Mouse (Mus musculus) central nervous system, embryonic 18 days (tissue): ENCODE results near the gene Eda. TPM values are rescaled to one million over a fixed set of nuclear protein-coding genes. Genes with fewer than 3 reads are reported as not detected.

ENCODE experiments used
- polyA plus RNA-seq: library from polyadenylated mRNA; depleted of rRNA; stranded (reverse); fragments of >200 nt; gene quantifications from 2 replicates; pipeline ENCODE4 v1.2.3, GENCODE M21; 2012; rRNA removed

Gene Eda
- 4.7 TPM in 2 replicates for polyA plus RNA-seq

DNA sequence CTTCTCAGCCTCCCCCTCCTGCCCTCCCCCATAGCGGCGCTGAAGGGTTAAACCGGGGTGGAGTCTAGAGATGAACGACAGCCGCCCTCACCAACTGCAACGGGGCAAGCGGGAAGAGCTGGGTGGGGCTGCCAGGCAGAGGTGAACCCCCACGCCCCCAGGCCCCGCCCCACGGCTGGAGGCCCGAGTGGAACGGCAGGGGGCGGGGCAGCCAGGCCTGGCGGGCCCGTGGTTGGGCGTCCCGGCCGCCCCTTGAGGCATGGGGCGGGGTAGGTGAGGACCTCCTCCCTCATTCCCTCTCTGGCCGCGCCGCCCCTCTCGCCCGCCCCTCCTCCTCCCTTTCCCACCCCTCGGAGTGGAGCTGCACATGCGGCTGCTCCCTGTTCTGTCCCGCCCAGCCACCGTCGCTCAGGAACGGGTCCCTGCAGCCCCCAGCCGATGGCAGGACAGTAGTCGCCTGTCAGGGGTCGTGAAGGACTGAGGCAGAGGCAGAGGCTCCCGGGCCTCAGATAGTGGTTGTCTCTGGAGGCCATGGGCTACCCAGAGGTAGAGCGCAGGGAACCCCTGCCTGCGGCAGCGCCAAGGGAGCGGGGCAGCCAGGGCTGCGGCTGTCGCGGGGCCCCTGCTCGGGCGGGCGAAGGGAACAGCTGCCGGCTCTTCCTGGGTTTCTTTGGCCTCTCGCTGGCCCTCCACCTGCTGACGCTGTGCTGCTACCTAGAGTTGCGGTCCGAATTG, at the start of gene Eda:
TSS of gene Eda (plus strand) at position 357 of the 735 bp plus-strand sequence.

GRCm38 (mm10) chrX:100428693-100429092, 453.3 kb downstream of the Eda start, which contains the start of gene Otud6a:
TSS of gene Otud6a (plus strand) at chrX:100429013.

GRCm38 (mm10) chrX:100442617-100443016, 467.2 kb downstream of the Eda start, which contains the start of gene Awat2:
TSS of gene Awat2 (minus strand) at chrX:100442717.

Other genes with a start within 250 kb of the Eda start
- gene Tmem28, start 154.6 kb upstream of the Eda start, polyA plus RNA-seq = 8.1 and 8.8 TPM in 2 replicates